Mouse (Mus musculus): ENCODE measurements around the gene Ppm1m. TPM values are rescaled to one million over a fixed set of nuclear protein-coding genes. Genes with fewer than 3 reads are reported as not detected.

The Ppm1m gene
- polyA plus RNA-seq (2015; fragmentation: Nextera tagmentation; extraction: Ambion mirVana): 33.4 and 37.2 TPM in 2 replicates

- Histone ChIP-seq H3K4me2 (replicated peaks; ENCODE audit: low read depth, low read length) (peak within 1 kb of the TSS; percentile 70), H3K4me3 (ENCODE audit: low read depth, low read length) (peak within 1 kb of the TSS; percentile 66), H3K27ac (ENCODE audit: low read length) (peak within 1 kb of the TSS; percentile 60), H3K9ac (replicated peaks; ENCODE audit: low read depth) (peak within 1 kb of the TSS; percentile 46), H3K27me3 (replicated peaks; ENCODE audit: insufficient read depth, low read length) (no peaks in the 10 kb centered on the region), H3K36me3 (ENCODE audit: insufficient read depth, low read length) (no peaks in the 10 kb centered on the region), H3K4me1 (ENCODE audit: insufficient read depth, low read depth, low read length) (peaks cover 10% of the 10 kb centered on the region; the same call in 1 of the 2 replicates), H3K9me3 (ENCODE audit: low read length) (no peaks in the 10 kb centered on the region)
- DNase-seq (ENCODE audit: low spot score): no peak
- TF ChIP-seq CTCF (IDR thresholded peaks at IDR 0.05) (no peak), EP300 (IDR thresholded peaks at IDR 0.05) (no peak)
- WGBS: 50% methylated on average over 18 of the region's 18 CpGs
- peak; percentile 10 for ATAC-seq
These were observed at the start of gene Ppm1m for GRCm38 (mm10) chr9:106199535-106200272. Ppm1m (minus strand) TSS chr9:106199746.

- H3K36me3 ChIP-seq (ENCODE audit: insufficient read depth, low read length): peaks cover 36% of the 10 kb centered on the region
- DNase-seq (ENCODE audit: low spot score) (peak; percentile 77), ATAC-seq (peak; percentile 60)
- H3K9ac ChIP-seq (replicated peaks; ENCODE audit: low read depth): no peak overlapping the region
- peak overlapping the region; percentile 14 for H3K4me2 ChIP-seq (replicated peaks; ENCODE audit: low read depth, low read length)
- H3K27me3 ChIP-seq (replicated peaks; ENCODE audit: insufficient read depth, low read length): no peaks in the 10 kb centered on the region
- no peaks in the 10 kb centered on the region for H3K9me3 ChIP-seq (ENCODE audit: low read length)
- H3K27ac ChIP-seq (ENCODE audit: low read length): peak overlapping the region; percentile 78
- WGBS: 46% methylated on average over 19 of the region's 19 CpGs
- no peak for TF ChIP-seq CTCF (IDR thresholded peaks at IDR 0.05)
- TF ChIP-seq EP300 (IDR thresholded peaks at IDR 0.05): no peak; the same call in 1 of the 2 replicates
- peaks cover 15% of the 10 kb centered on the region for H3K4me1 ChIP-seq (ENCODE audit: insufficient read depth, low read depth, low read length)
- no peak overlapping the region for H3K4me3 ChIP-seq (ENCODE audit: low read depth, low read length)
These were observed 43.4 kb upstream of the Ppm1m start for GRCm38 (mm10) chr9:106242813-106243488.

GRCm38 (mm10) chr9:106241541-106242164 is 42.1 kb upstream of the Ppm1m start:
- Histone ChIP-seq H3K9ac (replicated peaks; ENCODE audit: low read depth) (no peak overlapping the region), H3K4me3 (ENCODE audit: low read depth, low read length) (no peak overlapping the region), H3K27me3 (replicated peaks; ENCODE audit: insufficient read depth, low read length) (no peaks in the 10 kb centered on the region), H3K27ac (ENCODE audit: low read length) (no peak overlapping the region), H3K4me1 (ENCODE audit: insufficient read depth, low read depth, low read length) (peaks cover 18% of the 10 kb centered on the region), H3K4me2 (replicated peaks; ENCODE audit: low read depth, low read length) (no peak overlapping the region), H3K36me3 (ENCODE audit: insufficient read depth, low read length) (peaks cover 42% of the 10 kb centered on the region), H3K9me3 (ENCODE audit: low read length) (no peaks in the 10 kb centered on the region)
- WGBS: 82% methylated on average over 10 of the region's 10 CpGs
- DNase-seq (ENCODE audit: low spot score) (no peak), ATAC-seq (no peak)
- TF ChIP-seq CTCF (IDR thresholded peaks at IDR 0.05) (peak; percentile 33), EP300 (IDR thresholded peaks at IDR 0.05) (no peak)

GRCm38 (mm10) chr9:106237878-106238277 is 38.3 kb upstream of the Ppm1m start:
- no peaks in the 10 kb centered on the region for H3K9me3 ChIP-seq (ENCODE audit: low read length)
- H3K4me2 ChIP-seq (replicated peaks; ENCODE audit: low read depth, low read length): no peak overlapping the region
- H3K9ac ChIP-seq (replicated peaks; ENCODE audit: low read depth): no peak overlapping the region
- ATAC-seq: no peak
- H3K4me3 ChIP-seq (ENCODE audit: low read depth, low read length): no peak overlapping the region
- DNase-seq (ENCODE audit: low spot score): no peak
- peak overlapping the region; percentile 82; the same call in 1 of the 2 replicates for H3K27ac ChIP-seq (ENCODE audit: low read length)
- peaks cover 71% of the 10 kb centered on the region for H3K36me3 ChIP-seq (ENCODE audit: insufficient read depth, low read length)
- no peaks in the 10 kb centered on the region for H3K27me3 ChIP-seq (replicated peaks; ENCODE audit: insufficient read depth, low read length)
- no peak for TF ChIP-seq EP300 (IDR thresholded peaks at IDR 0.05)
- no peak for TF ChIP-seq CTCF (IDR thresholded peaks at IDR 0.05)
- peaks cover 10% of the 10 kb centered on the region for H3K4me1 ChIP-seq (ENCODE audit: insufficient read depth, low read depth, low read length)
- 91% methylated on average over 10 of the region's 10 CpGs for WGBS

- Histone ChIP-seq H3K9ac (replicated peaks; ENCODE audit: low read depth) (no peak overlapping the region), H3K27ac (ENCODE audit: low read length) (peak overlapping the region; percentile 82), H3K4me2 (replicated peaks; ENCODE audit: low read depth, low read length) (no peak overlapping the region), H3K27me3 (replicated peaks; ENCODE audit: insufficient read depth, low read length) (no peaks in the 10 kb centered on the region), H3K4me3 (ENCODE audit: low read depth, low read length) (no peak overlapping the region), H3K36me3 (ENCODE audit: insufficient read depth, low read length) (peaks cover 74% of the 10 kb centered on the region), H3K9me3 (ENCODE audit: low read length) (no peaks in the 10 kb centered on the region), H3K4me1 (ENCODE audit: insufficient read depth, low read depth, low read length) (peaks cover 7% of the 10 kb centered on the region)
- no peak for DNase-seq (ENCODE audit: low spot score)
- 63% methylated on average over 8 of the region's 8 CpGs for WGBS
- TF ChIP-seq CTCF (IDR thresholded peaks at IDR 0.05): no peak
- TF ChIP-seq EP300 (IDR thresholded peaks at IDR 0.05): no peak
- no peak for ATAC-seq
These were observed 37.9 kb upstream of the Ppm1m start for GRCm38 (mm10) chr9:106237401-106237800.

- DNase-seq (ENCODE audit: low spot score) (peak; percentile 92), ATAC-seq (peak; percentile 85)
- Histone ChIP-seq H3K4me2 (replicated peaks; ENCODE audit: low read depth, low read length) (no peak overlapping the region), H3K27me3 (replicated peaks; ENCODE audit: insufficient read depth, low read length) (no peaks in the 10 kb centered on the region), H3K27ac (ENCODE audit: low read length) (peak overlapping the region; percentile 82), H3K9me3 (ENCODE audit: low read length) (no peaks in the 10 kb centered on the region), H3K4me3 (ENCODE audit: low read depth, low read length) (no peak overlapping the region), H3K9ac (replicated peaks; ENCODE audit: low read depth) (no peak overlapping the region), H3K36me3 (ENCODE audit: insufficient read depth, low read length) (peaks cover 68% of the 10 kb centered on the region), H3K4me1 (ENCODE audit: insufficient read depth, low read depth, low read length) (peaks cover 7% of the 10 kb centered on the region)
- TF ChIP-seq EP300 (IDR thresholded peaks at IDR 0.05) (peak; percentile 72), CTCF (IDR thresholded peaks at IDR 0.05) (no peak)
- WGBS: 35% methylated on average over 3 of the region's 3 CpGs
These were observed 37.3 kb upstream of the Ppm1m start for GRCm38 (mm10) chr9:106236818-106237211.
